Mouse (Mus musculus) small intestine, adult 2 months (tissue): ENCODE results near the gene Snrpa.

Experiments used
- CTCF ChIP-seq: fragments of 200-500 bp; IDR thresholded peaks from 2 replicates; pipeline ENCODE4 v1.5.1; 2012; ENCODE audit warnings: low read depth, mild to moderate bottlenecking, control low read depth, inconsistent platforms, low read length, moderate library complexity, mixed read lengths; ENCODE audit not compliant: insufficient replicate concordance, insufficient read length; ENCODE audit errors: extremely low read depth
- POLR2A ChIP-seq: fragments of 200-500 bp; IDR thresholded peaks from 2 replicates; pipeline ENCODE4 v1.6.1; 2012; ENCODE audit warnings: low read depth, mild to moderate bottlenecking, control low read depth, inconsistent platforms, low read length, moderate library complexity

- TF ChIP-seq CTCF, result no peak
- TF ChIP-seq POLR2A, result no peak
Measured at GRCm38 (mm10) chr7:27156005-27156404, 40.1 kb downstream of the Snrpa start.
